Mouse (Mus musculus): ENCODE measurements around the gene Chit1.

DNA sequence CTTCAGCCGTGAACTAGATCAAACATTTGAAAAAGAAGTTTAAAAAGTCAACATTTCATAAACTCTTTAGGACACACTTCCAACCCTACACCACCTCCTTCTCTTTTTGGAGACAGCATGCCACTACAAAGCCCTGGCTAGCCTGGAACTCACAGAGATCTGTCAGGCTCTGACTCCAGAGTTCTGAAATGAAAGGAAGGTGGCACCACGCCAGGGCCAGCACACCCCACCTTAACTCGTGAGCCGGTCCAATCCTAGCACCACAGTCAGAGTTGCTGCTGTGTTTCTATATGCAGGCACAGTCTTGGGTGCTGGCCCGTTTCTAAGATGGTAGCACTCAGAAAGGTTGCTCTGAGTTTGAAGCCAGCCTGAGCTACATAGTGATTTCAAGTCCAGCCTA, 6.1 kb downstream of the Chit1 start:
- TF ChIP-seq POLR2A (IDR thresholded peaks at IDR 0.05; ENCODE audit: insufficient read length, low read depth) (no peak), CEBPB (IDR thresholded peaks at IDR 0.05; ENCODE audit: insufficient read depth, poor library complexity, severe bottlenecking) (no peak), MAX (IDR thresholded peaks at IDR 0.05; ENCODE audit: low read depth) (no peak), USF1 (IDR thresholded peaks at IDR 0.05; ENCODE audit: low read depth) (no peak), REST (IDR thresholded peaks at IDR 0.05; ENCODE audit: insufficient read depth, insufficient read length) (no peak), POLR2AphosphoS2 (IDR thresholded peaks at IDR 0.05; ENCODE audit: insufficient read length, low read depth) (no peak), E2F4 (IDR thresholded peaks at IDR 0.05; ENCODE audit: insufficient read depth) (no peak), MYOD1 (IDR thresholded peaks at IDR 0.05; ENCODE audit: control insufficient read depth in 1 of 3, insufficient read length in 2 of 3, low read depth in 2 of 3) (no peak)

Measured in myocyte (in vitro differentiated cells).